Mouse (Mus musculus) E14TG2a.4 (cell line): ENCODE results near the gene Lrsam1.

ENCODE experiments used
- CTCF ChIP-seq: conservative IDR thresholded peaks from 2 replicates; pipeline ENCODE4 v1.5.1; 2014; ENCODE audit warnings: low read length
- NANOG ChIP-seq: IDR thresholded peaks from 2 replicates; pipeline ENCODE4 v1.6.1; 2014; ENCODE audit warnings: borderline replicate concordance, low read length, mixed read lengths

DNA sequence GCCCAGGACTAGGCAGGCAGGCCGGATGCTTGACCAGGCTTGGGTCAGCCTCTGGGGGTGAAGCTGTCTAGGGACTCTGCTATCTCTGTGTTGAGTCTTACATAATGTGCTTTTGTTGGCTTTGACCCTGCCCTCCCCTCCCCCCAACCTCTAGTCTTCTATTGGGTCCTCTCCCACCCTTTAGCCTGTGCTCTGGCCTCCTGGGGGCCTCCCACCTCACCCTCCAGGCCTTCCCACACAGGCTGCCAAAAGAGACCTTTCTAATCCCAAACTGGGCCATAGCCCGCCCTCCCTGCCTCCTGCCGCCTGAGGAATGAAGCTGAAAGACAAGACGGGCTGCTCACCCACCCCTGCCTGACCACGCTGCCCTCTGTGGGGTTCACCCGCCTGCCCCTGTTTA is 80.4 kb downstream of the Lrsam1 start:
- TF ChIP-seq CTCF (no peak), NANOG (no peak)
